Mouse (Mus musculus) gastrocnemius, postnatal 36 days (tissue): ENCODE data around the gene Prim2. TPM values are rescaled to one million over a fixed set of nuclear protein-coding genes. Genes with fewer than 3 reads are reported as not detected.

Experiments
- DNase-seq, 2 experiments: peaks; one replicate each; pipeline ENCODE4 v3.0.0; 2022
- intact Hi-C: fragments of 180-260 bp; cut with DNase I; formaldehyde crosslinking; loops from one replicate; pipeline ENCODE4 v1.15.1; 2025
- long read RNA-seq, 2 experiments: library from polyadenylated mRNA; stranded (forward); transcript quantifications; one replicate each; pipeline ENCODE4 v2.0.0; 2021
- total RNA-seq, 2 experiments: library from RNA; stranded (reverse); gene quantifications; 2 replicates each; pipeline ENCODE4 v1.2.3; 2021

The Prim2 gene
- 1 to 10 TPM in 1 of 2 experiments, under 1 TPM in 1; 0.87 to 1.1 TPM for total RNA-seq
- long read RNA-seq, experiment 1, result 0 reads
- long read RNA-seq, experiment 2, result 0 reads

DNA sequence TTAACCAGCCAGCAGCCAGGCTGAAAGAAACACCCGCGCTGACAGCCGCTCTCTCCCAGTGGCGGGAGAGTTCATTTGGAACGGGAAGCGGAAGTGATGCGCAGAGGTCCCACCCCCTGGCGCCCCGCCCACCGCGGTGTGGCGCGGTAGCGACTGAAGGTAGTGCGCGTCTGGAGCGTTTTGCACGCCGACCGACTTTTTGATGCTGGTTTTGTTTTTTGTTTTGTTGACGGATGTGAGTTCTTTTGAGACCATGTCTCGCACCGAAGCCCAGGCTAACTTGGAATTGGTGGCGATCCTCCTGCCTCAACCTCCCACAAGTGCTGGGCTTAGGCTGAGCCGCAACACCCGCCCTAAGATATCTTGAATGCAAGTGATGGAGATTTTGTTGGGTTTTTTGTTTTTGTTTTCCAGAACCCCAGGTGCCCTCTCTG, at the start of gene Prim2:
Gene Prim2, minus strand, starts transcription at position 88 of the 434 bp plus-strand sequence.
- DNase-seq, result peak; percentile 84 to 85
- intact Hi-C loops, result loop anchor here (5.0 to 10.0 kb wide), 2 partner anchors 68 to 225 kb away; no protein-coding TSS in a partner anchor

DNA sequence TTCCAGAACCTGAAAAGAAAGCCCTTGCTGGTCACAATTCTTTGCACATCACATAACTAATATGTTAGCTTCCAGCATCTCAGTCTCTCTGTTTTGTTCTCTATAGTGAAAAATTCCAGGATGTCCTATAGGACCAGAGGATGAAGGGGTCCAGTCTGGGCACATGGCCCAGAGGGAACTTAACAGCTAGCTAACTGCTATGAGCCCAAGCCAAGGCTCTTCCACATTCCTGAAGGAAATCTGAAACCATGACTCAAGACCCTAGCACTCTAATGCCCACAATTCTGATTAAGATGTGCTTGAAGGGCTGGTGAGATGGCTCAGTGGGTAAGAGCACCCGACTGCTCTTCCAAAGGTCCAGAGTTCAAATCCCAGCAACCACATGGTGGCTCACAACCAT, 48.0 kb upstream of the Prim2 start:
- DNase-seq, result no peak
- intact Hi-C loops, result no loop called here

DNA sequence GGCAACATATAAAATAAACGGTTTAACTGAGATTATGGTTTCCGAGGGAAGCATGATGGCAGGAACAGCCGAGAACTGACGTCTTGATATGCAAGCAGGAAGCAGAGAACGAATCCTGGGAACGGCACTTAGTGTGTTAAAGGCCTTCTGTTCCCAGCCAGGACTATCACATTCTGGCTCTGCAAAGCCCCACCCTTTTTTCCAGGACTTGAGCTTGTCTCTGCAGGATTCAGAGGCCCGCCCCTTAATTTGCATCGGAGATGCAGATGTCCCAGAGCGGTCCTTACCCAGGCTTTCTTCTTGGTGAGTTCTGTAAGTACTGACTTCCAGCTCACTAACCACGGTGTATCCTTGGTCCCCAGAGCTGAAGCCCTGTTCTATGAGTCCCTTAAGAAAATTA, 45.2 kb upstream of the Prim2 start:
- DNase-seq, result no peak
- intact Hi-C loops, result no loop called here

DNA sequence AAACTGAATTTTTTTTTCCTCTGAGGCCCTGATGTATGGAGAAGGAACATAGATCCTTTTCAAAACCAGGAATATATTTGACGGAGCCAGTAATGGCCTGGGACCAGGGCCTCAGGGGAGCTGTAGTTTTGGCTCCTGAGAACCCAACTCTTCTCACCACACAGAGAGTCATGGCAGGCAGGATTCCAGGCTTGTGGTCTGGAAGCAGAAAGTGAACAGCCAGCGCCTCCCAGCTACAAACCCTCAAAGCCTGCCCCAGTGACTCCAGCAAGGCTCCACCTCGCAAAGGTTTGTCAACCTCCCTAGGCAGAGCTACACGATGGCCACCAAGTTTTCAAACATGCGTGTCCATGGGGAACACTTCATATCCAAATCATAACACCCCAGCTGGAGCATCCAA, 42.4 kb upstream of the Prim2 start:
- intact Hi-C loops, result no loop called here
- no peak for DNase-seq

DNA sequence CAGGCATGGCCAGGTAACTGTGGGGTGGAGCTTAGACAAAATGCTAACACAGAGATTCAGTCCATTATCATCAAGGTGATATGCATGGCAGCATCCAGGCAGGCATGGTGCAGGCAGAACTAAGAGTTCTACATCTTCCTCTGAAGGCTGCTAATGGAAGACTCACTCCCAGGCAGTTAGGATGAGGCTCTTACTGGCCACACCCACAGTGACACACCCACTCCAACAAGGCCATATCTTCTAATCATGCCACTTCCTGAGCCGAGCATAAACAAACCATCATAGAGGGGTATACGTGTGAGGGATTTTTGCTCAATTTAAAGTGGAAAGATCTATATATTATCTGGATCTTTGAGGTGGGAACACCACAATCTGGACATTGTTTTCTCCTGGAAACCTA, 40.0 kb upstream of the Prim2 start:
- intact Hi-C loops, result no loop called here

DNA sequence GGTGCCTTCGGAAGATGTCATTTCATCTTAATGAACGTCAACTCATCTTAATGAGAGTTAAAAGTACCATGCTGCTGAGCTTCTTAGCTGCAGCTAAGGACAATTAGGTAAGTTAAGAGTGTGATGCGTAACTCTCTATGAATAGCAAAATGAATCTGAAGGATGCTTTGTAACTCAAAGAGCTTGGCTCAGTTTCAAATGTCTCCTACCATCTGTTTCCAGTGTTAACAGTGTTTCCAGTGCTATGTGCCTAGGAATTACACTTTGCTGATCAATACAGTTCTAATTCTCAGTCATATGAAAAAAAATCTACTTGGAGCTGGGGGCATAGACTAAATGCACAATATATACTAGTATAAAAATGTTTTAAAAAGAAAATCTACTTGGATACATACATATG, 31.6 kb upstream of the Prim2 start:
- DNase-seq, result no peak
- intact Hi-C loops, result no loop called here

More for the DNA sequence above, 40.0 kb upstream of the Prim2 start:
- no peak for DNase-seq

DNA sequence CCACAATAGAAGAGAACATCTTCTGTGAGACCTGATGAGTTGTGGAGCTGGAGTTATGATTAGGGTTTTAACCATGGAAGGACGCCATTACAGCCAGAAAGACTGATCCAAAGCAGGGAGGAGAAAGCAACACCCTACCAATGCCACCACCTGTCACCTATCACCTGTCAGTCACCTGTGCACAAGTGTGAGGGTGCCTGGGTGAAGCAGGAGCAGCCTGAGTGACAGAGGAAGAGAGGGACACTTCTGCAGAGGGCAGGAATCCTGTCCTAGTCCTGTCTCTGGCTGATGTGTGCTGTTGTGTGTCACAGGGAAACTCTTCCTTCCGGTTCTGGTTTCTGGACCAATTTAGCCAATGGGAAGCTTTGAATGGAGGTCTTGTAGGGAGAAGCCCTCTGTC, 26.4 kb upstream of the Prim2 start:
- intact Hi-C loops, result no loop called here
- DNase-seq, result no peak

DNA sequence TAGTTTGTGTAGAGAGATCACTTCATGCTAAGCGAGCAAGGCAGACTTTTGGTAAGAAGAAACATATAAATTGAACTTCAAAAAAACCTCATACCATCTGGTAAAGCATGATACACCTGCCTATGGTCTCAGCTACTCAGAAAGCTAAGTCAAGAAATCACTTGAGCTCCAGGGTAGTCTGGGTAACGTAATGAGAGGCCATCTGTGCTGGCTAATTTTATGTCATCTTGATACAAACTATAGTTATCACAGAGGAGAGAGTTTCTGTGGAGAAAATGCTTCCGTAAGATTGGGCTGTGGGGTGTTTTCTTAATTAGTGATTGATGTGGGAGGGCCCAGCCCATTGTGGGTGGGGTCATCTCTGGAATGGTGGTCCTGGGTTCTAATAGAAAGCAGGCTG, 24.3 kb upstream of the Prim2 start:
- intact Hi-C loops, result no loop called here

DNA sequence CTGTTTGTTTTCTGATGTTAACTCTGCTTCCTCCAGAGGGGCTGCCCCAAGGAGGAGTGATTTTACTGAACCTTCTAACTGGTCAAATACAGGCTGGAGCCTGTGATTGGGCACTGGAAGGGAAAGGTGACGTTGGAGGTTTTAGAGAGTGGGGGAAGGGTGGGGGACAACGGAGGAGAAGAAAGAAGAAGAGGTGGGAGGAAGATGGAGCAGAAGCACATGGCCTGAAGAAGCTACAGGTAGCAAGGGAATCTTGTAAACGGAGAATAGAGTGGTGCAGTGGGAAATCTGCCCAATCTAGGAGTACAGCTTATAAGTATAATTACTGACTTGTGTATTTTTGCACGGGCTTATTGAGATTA, 20.5 kb upstream of the Prim2 start:
- no peak for DNase-seq
- intact Hi-C loops, result no loop called here

More for the DNA sequence above, 24.3 kb upstream of the Prim2 start:
- DNase-seq, result no peak

DNA sequence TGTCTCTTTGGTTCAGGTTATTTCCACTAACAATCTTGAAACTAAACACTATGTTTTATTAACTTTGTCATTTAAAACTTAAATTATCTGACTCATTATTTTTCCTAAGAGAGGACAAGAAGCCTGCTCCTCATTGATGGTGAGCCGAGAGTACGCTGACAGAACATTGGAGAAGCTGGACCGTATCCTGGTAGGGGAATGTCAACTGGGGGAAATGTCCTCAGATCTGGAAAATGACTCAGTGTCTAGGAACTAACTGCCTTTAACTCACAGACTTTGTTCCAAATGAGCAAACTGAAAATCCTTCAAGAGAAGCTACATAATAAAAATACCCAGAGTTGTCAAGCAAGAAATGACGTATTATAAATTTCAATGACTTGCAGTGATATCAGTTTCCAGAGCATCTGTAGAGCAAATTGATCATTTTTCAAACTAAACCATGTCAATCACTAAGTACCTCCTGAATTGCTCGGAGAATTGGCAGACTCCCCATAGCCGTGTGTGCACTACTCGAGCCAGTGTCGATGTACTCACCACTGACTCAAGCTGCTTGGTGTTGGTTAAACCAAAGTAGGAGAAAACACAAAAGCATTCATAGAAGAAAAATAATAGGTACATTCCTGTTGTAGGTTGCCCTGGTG, 20.0 kb upstream of the Prim2 start:
- intact Hi-C loops, result no loop called here
- no peak for DNase-seq

DNA sequence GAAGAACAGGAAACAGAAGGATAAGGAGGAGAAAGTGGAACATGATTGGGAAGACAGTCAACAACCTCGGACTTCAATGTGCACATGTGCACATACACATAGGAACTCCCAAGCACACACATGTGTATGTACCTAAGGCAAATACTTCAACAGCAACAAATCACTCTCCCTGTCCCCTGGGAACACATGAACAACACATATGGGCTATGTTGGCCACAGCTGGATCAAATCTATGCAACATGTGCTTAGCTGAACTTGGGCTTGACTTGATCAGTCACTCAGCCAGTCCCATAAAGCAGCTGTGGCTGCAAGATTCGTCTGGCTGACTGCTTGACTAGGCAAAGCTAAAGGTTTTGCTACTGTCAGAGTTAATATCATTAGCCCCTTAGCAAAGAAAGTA, 19.2 kb upstream of the Prim2 start:
- intact Hi-C loops, result no loop called here
- no peak for DNase-seq

DNA sequence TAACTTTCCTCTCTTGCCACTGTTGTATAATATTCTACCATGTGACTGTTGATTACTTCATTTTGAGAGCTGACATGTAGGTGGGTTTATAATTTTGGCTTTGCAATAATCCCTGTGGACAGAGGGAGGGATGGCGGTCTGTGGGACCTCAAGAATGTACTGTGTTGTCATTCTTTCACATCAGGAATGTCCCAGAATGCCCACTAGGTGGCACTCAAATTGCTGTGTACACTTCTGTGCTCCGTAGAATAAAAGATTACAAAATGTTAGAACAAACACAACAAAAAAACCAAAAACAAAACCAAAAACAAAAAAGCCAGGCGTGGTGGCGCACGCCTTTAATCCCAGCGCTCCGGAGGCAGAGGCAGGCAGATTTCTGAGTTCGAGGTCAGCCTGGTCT, 14.9 kb upstream of the Prim2 start:
- intact Hi-C loops, result no loop called here
- no peak for DNase-seq

DNA sequence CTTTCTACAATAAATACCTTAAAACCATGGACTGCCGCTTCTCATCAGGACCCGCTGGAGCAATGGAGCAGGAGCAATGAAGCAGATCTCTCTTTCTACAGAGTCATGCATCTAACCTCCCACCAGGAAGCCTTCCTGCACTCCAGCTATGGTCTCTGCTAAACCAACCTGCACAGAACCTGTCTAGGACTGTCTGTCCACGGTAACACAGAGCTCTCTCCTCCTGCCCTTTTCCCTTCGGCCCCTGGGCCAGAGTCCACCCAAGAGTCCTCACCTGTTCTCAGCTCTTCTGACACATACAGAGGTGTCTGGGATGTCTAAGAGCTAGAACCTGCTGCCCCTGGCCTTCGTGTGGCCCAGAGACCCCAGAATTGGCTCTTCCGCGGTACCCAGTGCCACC, 11.3 kb upstream of the Prim2 start:
- intact Hi-C loops, result no loop called here
- DNase-seq, result no peak

DNA sequence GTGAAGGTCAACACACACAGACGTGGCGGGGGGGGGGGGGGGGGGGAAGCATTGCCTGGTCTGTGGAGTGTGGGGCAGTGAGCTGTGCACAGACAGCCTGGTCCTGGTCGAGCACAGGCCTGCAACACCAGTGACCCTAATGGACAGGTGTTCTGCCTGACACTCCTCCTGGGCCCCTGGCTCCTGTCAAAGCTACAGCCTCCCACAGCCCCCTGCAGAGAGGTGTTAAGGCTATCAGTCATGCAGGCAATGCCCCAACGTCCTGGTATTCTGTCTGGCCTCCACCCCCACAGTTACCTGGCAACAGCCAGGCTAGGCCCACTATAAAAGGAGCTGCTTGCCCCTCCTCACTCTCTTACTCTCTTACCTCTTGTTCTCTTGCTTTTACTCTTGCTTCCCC, 10.8 kb upstream of the Prim2 start:
- intact Hi-C loops, result no loop called here
- no peak for DNase-seq

DNA sequence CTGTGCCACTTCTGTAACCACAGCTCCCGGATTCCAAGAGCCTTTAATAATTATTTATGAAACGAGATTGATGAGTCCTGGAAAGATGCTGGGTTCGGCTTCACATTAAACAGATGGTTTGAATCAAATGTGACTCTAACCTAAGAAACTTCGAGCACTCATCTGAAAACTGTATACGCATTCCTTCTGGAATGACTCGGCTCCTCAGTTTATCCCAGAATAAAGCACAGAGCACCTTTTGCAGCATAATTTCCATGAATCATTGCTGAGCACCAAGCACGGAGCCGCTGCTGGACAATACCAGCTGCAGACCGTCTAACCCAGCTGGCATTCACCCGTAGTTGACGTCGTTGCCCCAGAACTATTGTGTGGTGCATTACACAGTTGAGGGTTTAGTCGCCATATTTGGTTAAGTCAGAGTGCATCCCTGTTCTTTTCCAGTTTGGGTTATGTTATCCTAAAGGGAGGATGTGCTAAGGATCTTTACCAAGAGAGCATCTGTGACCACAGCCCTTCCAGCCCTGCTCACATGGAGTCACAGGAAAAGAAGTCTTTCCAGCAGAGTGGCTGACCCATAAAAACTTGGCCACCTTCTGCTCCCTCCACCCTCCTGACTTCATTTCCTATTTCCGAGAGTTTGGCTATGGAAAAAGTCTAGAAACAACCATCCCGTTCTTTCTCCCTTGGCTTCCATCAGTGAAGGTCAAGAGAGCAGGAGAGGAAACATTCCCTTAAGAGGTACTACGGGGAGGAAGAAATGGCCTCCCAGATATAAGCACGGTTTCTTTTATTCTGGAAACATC, 3.8 kb upstream of the Prim2 start:
- no peak for DNase-seq
- intact Hi-C loops, result loop anchor here (5.0 kb wide), 1 partner anchor 64 kb away; no protein-coding TSS in a partner anchor

DNA sequence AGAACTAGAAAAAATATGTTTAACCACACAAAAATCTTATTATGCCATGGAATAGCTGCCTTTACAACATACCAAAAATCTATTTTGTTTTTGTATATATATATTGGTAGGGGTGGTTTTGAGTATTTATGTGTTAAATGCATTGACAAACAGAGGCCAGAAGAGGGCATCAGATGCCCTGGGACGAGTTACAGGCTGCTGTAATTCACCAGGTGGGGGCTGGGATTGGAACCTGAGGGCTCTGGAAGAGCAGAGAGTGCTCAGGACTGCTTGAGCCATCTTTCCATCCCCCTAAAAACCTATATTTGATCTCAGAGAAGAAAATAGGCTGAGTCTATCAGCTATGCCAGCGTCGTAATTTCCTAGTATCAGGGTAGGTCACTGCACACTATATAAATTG, 2.9 kb upstream of the Prim2 start:
- no peak for DNase-seq
- intact Hi-C loops, result loop anchor here (5.0 kb wide), 1 partner anchor 65 kb away; no protein-coding TSS in a partner anchor

DNA sequence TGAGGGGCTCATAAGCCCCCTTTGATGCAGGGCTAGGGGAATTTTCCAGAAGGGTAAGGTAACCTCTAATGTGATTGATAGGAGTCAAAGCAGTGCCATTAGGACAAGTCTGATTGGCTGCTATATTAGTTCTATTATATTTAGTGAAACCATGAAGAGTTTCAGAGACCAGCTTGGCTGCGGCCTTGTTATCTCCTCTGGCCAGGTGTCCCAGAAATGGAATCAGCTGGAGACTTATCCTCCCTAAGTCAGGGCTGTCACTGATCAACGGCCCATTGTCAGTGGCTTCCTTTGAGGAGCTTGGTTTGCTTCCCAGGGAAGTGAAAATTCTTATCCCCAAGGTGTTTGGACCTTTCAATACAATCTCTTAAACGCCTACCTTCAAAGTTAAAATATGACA, 2.5 kb upstream of the Prim2 start:
- intact Hi-C loops, result loop anchor here (5.0 kb wide), 1 partner anchor 65 kb away; no protein-coding TSS in a partner anchor
- DNase-seq, result no peak

DNA sequence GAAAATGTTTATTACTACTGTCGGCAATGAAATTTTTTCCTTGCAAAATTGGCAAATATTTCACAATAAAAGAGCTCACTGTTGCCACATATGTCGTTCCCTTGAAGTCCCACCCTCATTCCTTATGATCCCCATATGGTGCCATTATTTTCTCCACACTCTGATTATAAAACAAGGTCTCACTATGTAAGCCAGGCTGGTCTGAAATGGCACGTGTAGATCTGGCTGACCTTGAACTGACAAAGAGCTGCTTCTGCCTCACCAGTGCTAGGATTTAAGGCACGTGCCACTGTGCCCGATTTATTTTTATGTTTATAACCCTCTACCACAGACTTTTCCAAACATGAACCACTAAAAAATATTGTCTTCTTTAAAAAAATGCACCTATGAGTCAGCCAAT, 1.8 kb upstream of the Prim2 start:
- intact Hi-C loops, result loop anchor here (5.0 kb wide), 1 partner anchor 66 kb away; no protein-coding TSS in a partner anchor
- no peak for DNase-seq

DNA sequence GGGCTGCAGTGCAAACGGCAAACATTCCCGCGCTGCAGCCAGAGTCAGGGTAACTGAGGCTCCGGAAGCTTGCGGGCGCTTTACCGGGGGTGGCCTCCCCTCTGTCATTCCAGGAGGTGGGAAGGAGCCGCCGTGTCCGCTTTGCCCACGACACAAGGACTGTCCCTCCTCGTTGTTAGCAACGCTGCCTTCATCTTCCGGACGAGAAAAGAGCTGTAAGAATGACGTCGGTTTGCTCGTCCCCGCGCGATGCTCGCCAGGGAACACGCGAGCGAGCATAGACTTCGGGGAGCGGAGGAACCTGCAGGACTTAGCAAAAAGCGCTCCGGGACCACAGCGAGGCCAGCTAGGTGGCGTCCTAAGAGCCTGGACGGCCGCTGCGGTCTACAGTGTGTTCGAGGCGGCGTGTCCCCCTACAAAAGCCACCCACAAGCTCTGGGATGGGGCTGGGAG, 595 bp upstream of the Prim2 start:
- intact Hi-C loops, result loop anchor here (5.0 kb wide), 1 partner anchor 67 kb away; no protein-coding TSS in a partner anchor

DNA sequence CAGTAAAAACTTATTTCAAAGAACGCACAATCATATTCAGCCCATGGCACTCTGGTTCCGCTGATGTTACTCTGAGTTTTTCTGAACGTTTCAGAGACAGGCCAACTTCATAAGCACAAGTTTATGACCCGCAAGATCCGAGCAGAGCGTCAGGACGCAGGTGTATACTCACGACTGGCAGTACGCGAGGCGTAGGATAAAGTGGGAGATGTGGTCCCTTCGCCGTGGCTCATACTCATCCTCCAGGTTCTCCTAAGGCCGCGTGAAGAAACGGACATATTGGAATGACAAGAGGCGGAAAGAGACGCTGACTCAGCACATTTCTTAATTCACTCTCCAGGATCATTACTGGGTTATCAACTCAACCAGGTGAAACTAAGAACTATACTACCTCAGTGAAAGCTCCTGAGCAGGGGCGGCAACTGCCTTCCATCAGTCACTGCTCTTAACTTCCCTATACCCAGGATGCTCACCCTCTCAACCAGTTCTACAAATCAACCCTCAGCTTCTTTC, 5.9 kb downstream of the Prim2 start:
- intact Hi-C loops, result loop anchor here (10.0 kb wide), 1 partner anchor 231 kb away; no protein-coding TSS in a partner anchor
- DNase-seq, result no peak

More for the DNA sequence above, 595 bp upstream of the Prim2 start:
- DNase-seq, result peak in 1 of 2 experiments; percentile 41

DNA sequence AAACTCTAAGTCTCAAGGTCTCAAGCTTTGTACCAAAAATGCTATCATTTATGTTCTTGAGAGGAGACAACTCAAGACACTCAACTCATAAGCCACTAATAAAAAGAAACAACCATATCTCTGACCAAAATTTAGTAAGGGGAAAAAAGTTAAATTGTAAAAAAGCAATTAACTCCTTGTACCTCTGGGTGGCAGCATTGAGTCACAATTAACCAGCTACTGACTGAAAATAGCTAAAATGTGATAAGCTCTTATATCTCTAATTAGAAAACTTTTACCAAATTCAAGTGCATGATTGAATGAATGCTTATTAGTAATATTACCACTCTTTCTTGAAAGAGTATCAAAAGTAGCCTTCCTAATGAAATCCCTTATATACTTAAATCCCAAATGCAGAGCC, 6.4 kb downstream of the Prim2 start:
- no peak for DNase-seq
- intact Hi-C loops, result loop anchor here (10.0 kb wide), 1 partner anchor 232 kb away; no protein-coding TSS in a partner anchor
